Mouse (Mus musculus) cerebellum, adult 2 months (tissue): Measurements from ENCODE around the gene Dirc2.

Experiments
- CTCF ChIP-seq: fragments of 200-500 bp; IDR thresholded peaks from 2 replicates; pipeline ENCODE4 v1.5.1; 2011; ENCODE audit warnings: low read depth, mild to moderate bottlenecking, control low read depth, low read length, moderate library complexity, borderline replicate concordance; ENCODE audit not compliant: insufficient read depth
- POLR2A ChIP-seq: fragments of 200-500 bp; IDR thresholded peaks from 2 replicates; pipeline ENCODE4 v1.6.1; 2011; ENCODE audit warnings: low read length, control low read depth, borderline replicate concordance; ENCODE audit not compliant: insufficient read depth

DNA sequence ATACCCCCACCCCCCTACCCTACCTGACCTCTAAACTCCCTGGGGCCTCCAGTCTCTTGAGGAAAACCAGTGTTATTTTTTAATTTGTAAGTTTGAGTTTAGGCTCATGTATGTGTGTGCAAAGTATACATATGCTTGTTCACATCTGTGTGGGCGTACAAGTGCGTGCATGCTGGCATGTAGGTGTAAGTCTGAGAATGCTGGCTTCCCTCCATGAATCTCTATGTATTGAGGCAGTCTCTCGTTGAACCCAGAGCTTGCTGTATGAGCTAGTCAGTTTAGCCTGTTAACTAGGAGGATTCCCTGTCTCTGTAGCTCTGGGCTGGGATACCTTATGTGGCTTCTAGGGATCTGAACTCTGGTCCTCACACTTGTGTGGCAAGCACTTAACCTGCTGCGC lies 8.6 kb upstream of the Dirc2 start:
- TF ChIP-seq CTCF (no peak), POLR2A (no peak)
